8 mouse cellular contexts compared by ENCODE assay signal in the genomic region with DNA sequence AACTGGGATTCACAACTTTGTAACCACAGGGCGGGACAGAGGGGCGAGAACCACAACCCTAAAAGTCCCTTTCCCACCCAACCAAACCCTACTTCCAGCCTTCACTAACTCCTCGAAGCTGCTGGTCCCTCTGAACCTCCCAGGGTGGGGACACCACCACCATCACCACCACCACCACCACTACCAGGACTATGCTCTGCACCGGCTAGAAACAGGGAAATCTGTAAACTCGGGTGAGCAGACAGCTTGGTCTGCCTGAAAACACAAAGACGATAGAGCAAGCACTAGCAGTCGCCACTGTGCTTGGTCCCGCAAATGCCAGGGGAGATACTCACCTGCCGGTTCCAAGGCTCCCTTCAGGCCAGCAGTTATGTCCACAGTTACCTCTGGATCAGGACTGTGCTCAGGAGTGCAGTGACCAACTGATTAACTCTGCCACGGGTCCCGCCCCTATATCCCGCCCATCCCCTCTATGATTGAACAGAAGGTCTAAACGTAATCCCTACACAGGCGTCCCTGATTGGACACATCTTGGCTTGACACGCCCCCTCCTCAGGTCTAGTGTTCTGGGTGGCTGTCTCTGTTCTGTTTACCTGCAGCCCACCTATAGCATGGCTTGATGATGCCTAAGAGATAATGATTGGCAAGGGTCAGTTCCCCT. TPM values are rescaled to one million over a fixed set of nuclear protein-coding genes. Genes with fewer than 3 reads are reported as not detected.
DNase-seq lines count a peak whose midpoint lies in the region; ATAC-seq and TF ChIP-seq lines count a peak whose summit lies in the region.

Gene Tmsb15l (minus strand): TSS at position 446 of the 661 bp plus-strand sequence.
Gene Tmsb15b1 (minus strand): TSS at position 451 of the 661 bp plus-strand sequence.

- no peak for TF ChIP-seq EP300 in liver, embryonic 14.5 days (IDR thresholded peaks at IDR 0.05; ENCODE audit: low read depth)

- no peak within 1 kb of the TSS for H3K27ac ChIP-seq in heart, embryonic 10.5 days
- H3K27ac ChIP-seq in kidney, embryonic 14.5 days (ENCODE audit: low read depth, low read length) = no peak within 1 kb of the TSS
- H3K27ac ChIP-seq in liver, embryonic 14.5 days = no peak within 1 kb of the TSS
- peak within 1 kb of the TSS; percentile 83 for H3K27ac ChIP-seq in testis, adult 2 months (ENCODE audit: control insufficient read depth, insufficient read depth, low read depth, low read length)

- H3K9ac ChIP-seq in kidney, embryonic 14.5 days (ENCODE audit: low read depth, low read length) = peak within 1 kb of the TSS; percentile 42; the same call in 1 of the 2 replicates
- no peak within 1 kb of the TSS for H3K9ac ChIP-seq in liver, embryonic 14.5 days (replicated peaks)

- no peaks in the 10 kb centered on the region for H3K9me3 ChIP-seq in heart, embryonic 10.5 days
- no peaks in the 10 kb centered on the region for H3K9me3 ChIP-seq in kidney, embryonic 14.5 days (ENCODE audit: control insufficient read depth, low read length)
- H3K9me3 ChIP-seq in liver, embryonic 14.5 days (ENCODE audit: control insufficient read depth, low read length) = no peaks in the 10 kb centered on the region

- peak; percentile 34; the same call in 1 of the 2 replicates for TF ChIP-seq POLR2A in testis, adult 2 months (IDR thresholded peaks at IDR 0.05; ENCODE audit: control insufficient read depth, low read depth, low read length)

- H3K27me3 ChIP-seq in heart, embryonic 10.5 days (ENCODE audit: insufficient read depth, poor library complexity, severe bottlenecking) = no peaks in the 10 kb centered on the region
- no peaks in the 10 kb centered on the region for H3K27me3 ChIP-seq in kidney, embryonic 14.5 days (ENCODE audit: control insufficient read depth, insufficient read depth, low read length)
- no peaks in the 10 kb centered on the region for H3K27me3 ChIP-seq in liver, embryonic 14.5 days (ENCODE audit: control insufficient read depth, insufficient read depth, low read length)
- no peaks in the 10 kb centered on the region for H3K27me3 ChIP-seq in testis, adult 2 months (ENCODE audit: control insufficient read depth, insufficient read depth, low read length)

- DNase-seq in urinary bladder, postnatal 36 days (ENCODE audit: low spot score in 2 of 2) = peak; percentile 1 to 14
- DNase-seq in urinary bladder, adult 2 months (ENCODE audit: low spot score) = no peak
- DNase-seq in embryo, embryonic 10.5 days (ENCODE audit: low spot score) = peak; percentile 88
- peak; percentile 90 for DNase-seq in heart, embryonic 10.5 days (ENCODE audit: low spot score)
- peak; percentile 24 to 39 (median 28) for DNase-seq in liver, embryonic 14.5 days (ENCODE audit: low read depth in 3 of 3, low spot score in 3 of 3)
- peak; percentile 28 to 76 for DNase-seq in natural killer cell, adult 2 months (ENCODE audit: low spot score in 2 of 2)

- H3K4me1 ChIP-seq in heart, embryonic 10.5 days = no peaks in the 10 kb centered on the region
- H3K4me1 ChIP-seq in kidney, embryonic 14.5 days (ENCODE audit: control insufficient read depth, insufficient read depth, low read length) = no peaks in the 10 kb centered on the region
- no peaks in the 10 kb centered on the region for H3K4me1 ChIP-seq in liver, embryonic 14.5 days (replicated peaks; ENCODE audit: control insufficient read depth in 2 of 2, insufficient read depth in 2 of 2, low read length in 1 of 2)
- no peaks in the 10 kb centered on the region for H3K4me1 ChIP-seq in testis, adult 2 months (ENCODE audit: control insufficient read depth, insufficient read depth, low read length)

- peak; percentile 100 for ATAC-seq in kidney, embryonic 14.5 days (ENCODE audit: low FRiP score, low TSS enrichment)
- ATAC-seq in liver, embryonic 14.5 days (ENCODE audit: insufficient read depth) = peak; percentile 97

- no peaks in the 10 kb centered on the region for H3K36me3 ChIP-seq in heart, embryonic 10.5 days
- H3K36me3 ChIP-seq in kidney, embryonic 14.5 days (ENCODE audit: control insufficient read depth, insufficient read depth, low read length) = no peaks in the 10 kb centered on the region
- H3K36me3 ChIP-seq in liver, embryonic 14.5 days (replicated peaks; ENCODE audit: control insufficient read depth, insufficient read depth, low read depth) = no peaks in the 10 kb centered on the region
- H3K36me3 ChIP-seq in testis, adult 2 months (ENCODE audit: control insufficient read depth, insufficient read depth, low read length) = no peaks in the 10 kb centered on the region

- H3K4me3 ChIP-seq in heart, embryonic 10.5 days = peak within 1 kb of the TSS; percentile 54
- peak within 1 kb of the TSS; percentile 37 for H3K4me3 ChIP-seq in kidney, embryonic 14.5 days (ENCODE audit: low read length)
- H3K4me3 ChIP-seq in liver, embryonic 14.5 days (ENCODE audit: insufficient read depth in 1 of 2, low read depth in 2 of 2, low read length in 2 of 2) = peak within 1 kb of the TSS; percentile 25 to 34
- H3K4me3 ChIP-seq in testis, adult 2 months (ENCODE audit: control insufficient read depth, low read depth, low read length) = peak within 1 kb of the TSS; percentile 91

- 33% methylated on average over 15 of the region's 15 CpGs for WGBS in heart, embryonic 10.5 days
- WGBS in kidney, embryonic 14.5 days = 41% methylated on average over 15 of the region's 15 CpGs
- 13% methylated on average over 15 of the region's 15 CpGs for WGBS in liver, embryonic 14.5 days (ENCODE audit: insufficient replicate concordance)

- H3K4me2 ChIP-seq in kidney, embryonic 14.5 days (replicated peaks; ENCODE audit: low read depth, low read length) = peak within 1 kb of the TSS; percentile 47
- H3K4me2 ChIP-seq in liver, embryonic 14.5 days (ENCODE audit: low read depth) = peak within 1 kb of the TSS; percentile 24

- TF ChIP-seq CTCF in liver, embryonic 14.5 days (IDR thresholded peaks at IDR 0.05; ENCODE audit: low read depth) = no peak
- TF ChIP-seq CTCF in testis, adult 2 months (IDR thresholded peaks at IDR 0.05; ENCODE audit: control insufficient read depth, insufficient read depth, insufficient replicate concordance, low read depth, low read length) = no peak

RNA-seq across cellular contexts. Expression of gene Tmsb15l, which starts in this region (rescaled TPM):
- polyA plus RNA-seq in urinary bladder, adult 2 months (2012; rRNA removed) = 6.9 and 7.0 TPM in 2 replicates
- polyA plus RNA-seq in heart, embryonic 10.5 days (2016; fragmentation: Nextera tagmentation; extraction: Ambion mirVana) = 1.4 and 2.4 TPM in 2 replicates
- 4.5 and 4.9 TPM in 2 replicates for polyA plus RNA-seq in kidney, embryonic 14.5 days (2014; fragmentation: Nextera tagmentation; extraction: Ambion mirVana)
- polyA plus RNA-seq in liver, embryonic 14.5 days (2012; rRNA removed) = 0.61 and 0.67 TPM in 2 replicates
- polyA plus RNA-seq in liver, embryonic 14.5 days (2014; fragmentation: Nextera tagmentation; extraction: Ambion mirVana) = 0.46 and 0.67 TPM in 2 replicates
- 4.9 and 6.7 TPM in 2 replicates for polyA plus RNA-seq in testis, adult 2 months (2012; rRNA removed)

RNA-seq across cellular contexts. Expression of gene Tmsb15b1, which starts in this region (rescaled TPM):
- 7.1 and 8.3 TPM in 2 replicates for polyA plus RNA-seq in urinary bladder, adult 2 months (2012; rRNA removed)
- 11.8 and 13.6 TPM in 2 replicates for polyA plus RNA-seq in heart, embryonic 10.5 days (2016; fragmentation: Nextera tagmentation; extraction: Ambion mirVana)
- polyA plus RNA-seq in kidney, embryonic 14.5 days (2014; fragmentation: Nextera tagmentation; extraction: Ambion mirVana) = 24.1 and 40.1 TPM in 2 replicates
- polyA plus RNA-seq in liver, embryonic 14.5 days (2012; rRNA removed) = 0.56 and 1.7 TPM in 2 replicates
- 2.8 and 5.2 TPM in 2 replicates for polyA plus RNA-seq in liver, embryonic 14.5 days (2014; fragmentation: Nextera tagmentation; extraction: Ambion mirVana)
- polyA plus RNA-seq in testis, adult 2 months (2012; rRNA removed) = 9.9 and 22.9 TPM in 2 replicates

Comparison
In these comparisons a context has a peak if more than half of its experiments do, and no peak if none do; other contexts are left out.
1. H3K4me3 ChIP-seq: peak in every context shown above with its lines; median percentile 91 in testis, adult 2 months; 54 in heart, embryonic 10.5 days; 37 in kidney, embryonic 14.5 days; 30 in liver, embryonic 14.5 days.